10 mouse cellular contexts compared by ENCODE assay signal in the genomic region with DNA sequence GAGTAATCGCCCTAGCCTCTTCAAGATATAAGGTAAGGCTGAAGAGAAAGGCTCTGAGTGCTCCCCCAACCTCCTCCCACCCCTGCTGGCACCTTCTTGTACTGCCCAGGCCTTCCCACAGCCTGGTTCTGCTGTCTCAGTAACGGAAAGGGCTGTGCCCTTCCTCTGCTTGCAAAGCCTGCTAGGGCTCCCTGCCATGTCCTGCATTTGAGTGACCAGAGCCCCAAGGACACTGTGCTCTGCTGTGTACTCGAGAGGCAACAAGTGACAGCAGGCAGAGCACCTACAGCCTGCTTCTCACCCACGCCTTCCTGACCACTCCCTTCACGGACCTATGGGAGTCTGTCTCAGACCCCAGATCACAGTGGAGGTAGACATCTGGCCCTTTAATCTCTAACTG. TPM values are rescaled to one million over a fixed set of nuclear protein-coding genes. Genes with fewer than 3 reads are reported as not detected.
DNase-seq lines count a peak whose midpoint lies in the region; ATAC-seq lines count a peak whose summit lies in the region.
"Had no signal": no experiment of that assay in that cellular context is flagged by ENCODE, and none has a peak within 500 bp of the region (broad histone marks: within the 10 kb centered on the region; RNA-seq: fewer than 3 reads in every experiment).

No protein-coding gene starts in this region.

- ATAC-seq in midbrain, embryonic 13.5 days, result no peak
- no peak for ATAC-seq in midbrain, embryonic 14.5 days (ENCODE audit: low FRiP score, low TSS enrichment)
- no peak for ATAC-seq in heart, embryonic 12.5 days (ENCODE audit: insufficient number of reproducible peaks, low FRiP score)
- no peak for ATAC-seq in neural tube, embryonic 15.5 days (ENCODE audit: low FRiP score)
- ATAC-seq in forebrain, embryonic 13.5 days, result no peak
- ATAC-seq: forebrain, embryonic 16.5 days had no signal

- 60% methylated on average over 5 of the region's 5 CpGs for WGBS in midbrain, embryonic 13.5 days
- 70% methylated on average over 5 of the region's 5 CpGs for WGBS in midbrain, embryonic 14.5 days
- 37% methylated on average over 5 of the region's 5 CpGs for WGBS in heart, embryonic 12.5 days
- WGBS in neural tube, embryonic 15.5 days, result 70% methylated on average over 5 of the region's 5 CpGs
- WGBS in forebrain, embryonic 13.5 days, result 74% methylated on average over 5 of the region's 5 CpGs

- peak; percentile 80 for DNase-seq in gastrocnemius, adult 18-20 months (ENCODE audit: low spot score)
- no peak for DNase-seq in gastrocnemius, postnatal 10 days
- no peak for DNase-seq in midbrain, embryonic 14.5 days
- DNase-seq in testis, postnatal 10 days (ENCODE audit: low spot score), result peak; percentile 72

- H3K36me3 ChIP-seq in midbrain, embryonic 13.5 days, result no peaks in the 10 kb centered on the region
- H3K36me3 ChIP-seq in midbrain, embryonic 14.5 days (ENCODE audit: control insufficient read depth, insufficient read depth, low read length), result no peaks in the 10 kb centered on the region
- H3K36me3 ChIP-seq in heart, embryonic 12.5 days, result no peaks in the 10 kb centered on the region
- H3K36me3 ChIP-seq in neural tube, embryonic 15.5 days, result no peaks in the 10 kb centered on the region
- no peaks in the 10 kb centered on the region for H3K36me3 ChIP-seq in forebrain, embryonic 13.5 days (ENCODE audit: poor library complexity, severe bottlenecking)
- H3K36me3 ChIP-seq: liver, embryonic 15.5 days had no signal

- no peak overlapping the region for H3K9ac ChIP-seq in midbrain, embryonic 13.5 days (replicated peaks)
- H3K9ac ChIP-seq in midbrain, embryonic 14.5 days (replicated peaks; ENCODE audit: low read length), result no peak overlapping the region
- no peak overlapping the region for H3K9ac ChIP-seq in heart, embryonic 12.5 days
- H3K9ac ChIP-seq in neural tube, embryonic 15.5 days (replicated peaks), result no peak overlapping the region
- H3K9ac ChIP-seq in forebrain, embryonic 13.5 days, result no peak overlapping the region
- H3K9ac ChIP-seq: liver, embryonic 15.5 days had no signal

- H3K4me3 ChIP-seq in midbrain, embryonic 13.5 days (replicated peaks), result no peak overlapping the region
- H3K4me3 ChIP-seq in midbrain, embryonic 14.5 days (replicated peaks; ENCODE audit: low read depth, low read length), result no peak overlapping the region
- no peak overlapping the region for H3K4me3 ChIP-seq in heart, embryonic 12.5 days
- no peak overlapping the region for H3K4me3 ChIP-seq in neural tube, embryonic 15.5 days (replicated peaks)
- no peak overlapping the region for H3K4me3 ChIP-seq in forebrain, embryonic 13.5 days
- H3K4me3 ChIP-seq: liver, embryonic 15.5 days had no signal

- peak overlapping the region; percentile 49; the same call in 1 of the 2 replicates for H3K27ac ChIP-seq in midbrain, embryonic 13.5 days
- no peak overlapping the region for H3K27ac ChIP-seq in midbrain, embryonic 14.5 days (replicated peaks; ENCODE audit: low read depth, low read length)
- H3K27ac ChIP-seq in heart, embryonic 12.5 days (ENCODE audit: poor library complexity, severe bottlenecking), result peak overlapping the region; percentile 76
- H3K27ac ChIP-seq in neural tube, embryonic 15.5 days (replicated peaks), result no peak overlapping the region
- no peak overlapping the region for H3K27ac ChIP-seq in forebrain, embryonic 13.5 days
- H3K27ac ChIP-seq: liver, embryonic 15.5 days had no signal

- H3K4me1 ChIP-seq in midbrain, embryonic 13.5 days (replicated peaks), result peaks cover 60% of the 10 kb centered on the region
- H3K4me1 ChIP-seq in midbrain, embryonic 14.5 days (ENCODE audit: control insufficient read depth, insufficient read depth, low read length), result peaks cover 16% of the 10 kb centered on the region; the same call in 1 of the 2 replicates
- peaks cover 80% of the 10 kb centered on the region for H3K4me1 ChIP-seq in heart, embryonic 12.5 days (replicated peaks)
- H3K4me1 ChIP-seq in neural tube, embryonic 15.5 days, result peaks cover 45% of the 10 kb centered on the region
- peaks cover 55% of the 10 kb centered on the region for H3K4me1 ChIP-seq in forebrain, embryonic 13.5 days

- no peaks in the 10 kb centered on the region for H3K9me3 ChIP-seq in midbrain, embryonic 13.5 days
- no peaks in the 10 kb centered on the region for H3K9me3 ChIP-seq in midbrain, embryonic 14.5 days (ENCODE audit: control insufficient read depth, low read length)
- H3K9me3 ChIP-seq in heart, embryonic 12.5 days (replicated peaks), result no peaks in the 10 kb centered on the region
- H3K9me3 ChIP-seq in neural tube, embryonic 15.5 days (replicated peaks), result no peaks in the 10 kb centered on the region
- no peaks in the 10 kb centered on the region for H3K9me3 ChIP-seq in forebrain, embryonic 13.5 days (replicated peaks)
- H3K9me3 ChIP-seq: liver, embryonic 15.5 days had no signal

- peaks cover 5% of the 10 kb centered on the region; the same call in 1 of the 2 replicates for H3K27me3 ChIP-seq in midbrain, embryonic 13.5 days
- H3K27me3 ChIP-seq in midbrain, embryonic 14.5 days (ENCODE audit: control insufficient read depth, insufficient read depth, low read length), result no peaks in the 10 kb centered on the region
- H3K27me3 ChIP-seq in heart, embryonic 12.5 days (replicated peaks), result no peaks in the 10 kb centered on the region
- H3K27me3 ChIP-seq in neural tube, embryonic 15.5 days (replicated peaks), result no peaks in the 10 kb centered on the region
- H3K27me3 ChIP-seq in forebrain, embryonic 13.5 days, result no peaks in the 10 kb centered on the region

- H3K4me2 ChIP-seq in midbrain, embryonic 13.5 days (replicated peaks), result no peak overlapping the region
- H3K4me2 ChIP-seq in midbrain, embryonic 14.5 days (ENCODE audit: low read length), result no peak overlapping the region
- H3K4me2 ChIP-seq in heart, embryonic 12.5 days, result no peak overlapping the region
- H3K4me2 ChIP-seq in neural tube, embryonic 15.5 days, result no peak overlapping the region
- H3K4me2 ChIP-seq in forebrain, embryonic 13.5 days, result no peak overlapping the region
- H3K4me2 ChIP-seq: liver, embryonic 15.5 days had no signal

RNA-seq across cellular contexts. Expression of a gene that starts 2.4 kb away (rescaled TPM):
- total RNA-seq in gastrocnemius, adult 18-20 months (2021), result 1,000 to 10,000 TPM in 1 of 2 experiments, 100 to 1,000 TPM in 1; 896 to 1,049 TPM
- 100 to 1,000 TPM; 695 to 761 TPM for total RNA-seq in gastrocnemius, postnatal 10 days (2021)
- polyA plus RNA-seq in midbrain, embryonic 13.5 days (2015; fragmentation: Nextera tagmentation; extraction: Ambion mirVana), result 25.3 and 25.8 TPM in 2 replicates
- polyA plus RNA-seq in midbrain, embryonic 14.5 days (2014; fragmentation: Nextera tagmentation; extraction: Ambion mirVana), result 18.2 and 19.4 TPM in 2 replicates
- polyA plus RNA-seq in heart, embryonic 12.5 days (2016; fragmentation: Nextera tagmentation; extraction: Ambion mirVana), result 23.4 and 25.9 TPM in 2 replicates
- polyA plus RNA-seq in neural tube, embryonic 15.5 days (2015; fragmentation: Nextera tagmentation; extraction: Ambion mirVana), result 57.9 and 63.1 TPM in 2 replicates
- 17.6 and 17.8 TPM in 2 replicates for polyA plus RNA-seq in forebrain, embryonic 13.5 days (2015; fragmentation: Nextera tagmentation; extraction: Ambion mirVana)

RNA-seq across cellular contexts. Expression of a gene that starts 28.9 kb away (rescaled TPM):
- total RNA-seq in gastrocnemius, adult 18-20 months (2021), result not detected
- total RNA-seq in gastrocnemius, postnatal 10 days (2021), result under 1 TPM; 0.07 to 0.14 TPM
- polyA plus RNA-seq in midbrain, embryonic 13.5 days (2015; fragmentation: Nextera tagmentation; extraction: Ambion mirVana), result 3.6 and 3.9 TPM in 2 replicates
- 3.0 and 3.9 TPM in 2 replicates for polyA plus RNA-seq in midbrain, embryonic 14.5 days (2014; fragmentation: Nextera tagmentation; extraction: Ambion mirVana)
- polyA plus RNA-seq in heart, embryonic 12.5 days (2016; fragmentation: Nextera tagmentation; extraction: Ambion mirVana), result not detected in 2 replicates
- polyA plus RNA-seq in neural tube, embryonic 15.5 days (2015; fragmentation: Nextera tagmentation; extraction: Ambion mirVana), result 2.5 and 3.2 TPM in 2 replicates
- polyA plus RNA-seq in forebrain, embryonic 13.5 days (2015; fragmentation: Nextera tagmentation; extraction: Ambion mirVana), result 1.8 and 3.0 TPM in 2 replicates
- polyA plus RNA-seq: liver, embryonic 15.5 days had no signal

RNA-seq across cellular contexts. Expression of a gene that starts 38.8 kb away (rescaled TPM):
- total RNA-seq in gastrocnemius, adult 18-20 months (2021), result 10 to 100 TPM in 1 of 2 experiments, 1 to 10 TPM in 1; 7.6 to 10.6 TPM
- total RNA-seq in gastrocnemius, postnatal 10 days (2021), result 10 to 100 TPM; 15.4 to 19.1 TPM
- 90.3 and 112 TPM in 2 replicates for polyA plus RNA-seq in midbrain, embryonic 13.5 days (2015; fragmentation: Nextera tagmentation; extraction: Ambion mirVana)
- 55.6 and 61.0 TPM in 2 replicates for polyA plus RNA-seq in midbrain, embryonic 14.5 days (2014; fragmentation: Nextera tagmentation; extraction: Ambion mirVana)
- 24.0 and 26.1 TPM in 2 replicates for polyA plus RNA-seq in heart, embryonic 12.5 days (2016; fragmentation: Nextera tagmentation; extraction: Ambion mirVana)
- 70.9 and 71.3 TPM in 2 replicates for polyA plus RNA-seq in neural tube, embryonic 15.5 days (2015; fragmentation: Nextera tagmentation; extraction: Ambion mirVana)
- polyA plus RNA-seq in forebrain, embryonic 13.5 days (2015; fragmentation: Nextera tagmentation; extraction: Ambion mirVana), result 164 and 169 TPM in 2 replicates

RNA-seq across cellular contexts. Expression of a gene that starts 40.8 kb away (rescaled TPM):
- total RNA-seq in gastrocnemius, adult 18-20 months (2021), result under 1 TPM; 0.05 to 0.17 TPM
- 1 to 10 TPM in 1 of 2 experiments, under 1 TPM in 1; 0.87 to 1.2 TPM for total RNA-seq in gastrocnemius, postnatal 10 days (2021)
- polyA plus RNA-seq in midbrain, embryonic 13.5 days (2015; fragmentation: Nextera tagmentation; extraction: Ambion mirVana), result 0.98 TPM in 2 replicates
- 1.5 TPM in 2 replicates for polyA plus RNA-seq in midbrain, embryonic 14.5 days (2014; fragmentation: Nextera tagmentation; extraction: Ambion mirVana)
- not detected in 2 replicates for polyA plus RNA-seq in heart, embryonic 12.5 days (2016; fragmentation: Nextera tagmentation; extraction: Ambion mirVana)
- 2.3 and 2.5 TPM in 2 replicates for polyA plus RNA-seq in neural tube, embryonic 15.5 days (2015; fragmentation: Nextera tagmentation; extraction: Ambion mirVana)
- polyA plus RNA-seq in forebrain, embryonic 13.5 days (2015; fragmentation: Nextera tagmentation; extraction: Ambion mirVana), result 1.2 and 1.5 TPM in 2 replicates

RNA-seq across cellular contexts. Expression of a gene that starts 42.0 kb away (rescaled TPM):
- under 1 TPM; 0.40 to 0.43 TPM for total RNA-seq in gastrocnemius, adult 18-20 months (2021)
- under 1 TPM; 0.61 to 0.66 TPM for total RNA-seq in gastrocnemius, postnatal 10 days (2021)
- polyA plus RNA-seq in midbrain, embryonic 13.5 days (2015; fragmentation: Nextera tagmentation; extraction: Ambion mirVana), result not detected in 2 replicates
- not detected in 2 replicates for polyA plus RNA-seq in midbrain, embryonic 14.5 days (2014; fragmentation: Nextera tagmentation; extraction: Ambion mirVana)
- polyA plus RNA-seq in heart, embryonic 12.5 days (2016; fragmentation: Nextera tagmentation; extraction: Ambion mirVana), result 0.17 and 0.19 TPM in 2 replicates
- 0.05 TPM in 1 of 2 replicates, not detected in the other for polyA plus RNA-seq in neural tube, embryonic 15.5 days (2015; fragmentation: Nextera tagmentation; extraction: Ambion mirVana)
- 0.10 TPM in 1 of 2 replicates, not detected in the other for polyA plus RNA-seq in forebrain, embryonic 13.5 days (2015; fragmentation: Nextera tagmentation; extraction: Ambion mirVana)
- polyA plus RNA-seq: forebrain, embryonic 16.5 days had no signal

Comparison
In these comparisons a context has a peak if more than half of its experiments do, and no peak if none do; other contexts are left out.
1. DNase-seq: peak in gastrocnemius, adult 18-20 months (single experiment) and testis, postnatal 10 days (single experiment); none in gastrocnemius, postnatal 10 days (single experiment) and midbrain, embryonic 14.5 days (single experiment).
2. H3K27ac ChIP-seq: peak in midbrain, embryonic 13.5 days (single experiment) and heart, embryonic 12.5 days (single experiment); none in midbrain, embryonic 14.5 days (single experiment), neural tube, embryonic 15.5 days (single experiment) and forebrain, embryonic 13.5 days (single experiment).